Mouse (Mus musculus): ENCODE measurements at regions not wholly inside any gene's neighbourhood (a gene's known extent, or its start where the extent isn't known, plus 50 kb on each side); places are given as distances from the start of the nearest gene placed in this dataset.
A peak's percentile ranks its signal among the peaks of the same experiment; 100 is the strongest.
"Not testable (repeated sequence)": the region's sequence is repeated elsewhere in the genome, so short reads cannot be mapped to it uniquely, and the experiment has no call there.

- H3K9me3 ChIP-seq (replicated peaks), result no peaks in the 10 kb centered on the region
- no peaks in the 10 kb centered on the region for H3K4me1 ChIP-seq
- ATAC-seq, result no peak
- no peak overlapping the region for H3K4me2 ChIP-seq
- WGBS, result 72% methylated on average over 2 of the region's 2 CpGs
- no peaks in the 10 kb centered on the region for H3K36me3 ChIP-seq (ENCODE audit: poor library complexity, severe bottlenecking)
- no peaks in the 10 kb centered on the region for H3K27me3 ChIP-seq
- no peak overlapping the region for H3K4me3 ChIP-seq
- H3K9ac ChIP-seq, result no peak overlapping the region
- no peak overlapping the region for H3K27ac ChIP-seq
Observed at GRCm38 (mm10) chr3:11094804-11095203, 759.3 kb upstream of the Gm38303 start.

GRCm38 (mm10) chr3:11094138-11094537 lies 758.7 kb upstream of the Gm38303 start:
- no peak for ATAC-seq
- Histone ChIP-seq H3K4me2 (no peak overlapping the region), H3K36me3 (ENCODE audit: poor library complexity, severe bottlenecking) (no peaks in the 10 kb centered on the region), H3K9ac (no peak overlapping the region), H3K4me3 (no peak overlapping the region), H3K27ac (no peak overlapping the region), H3K4me1 (no peaks in the 10 kb centered on the region), H3K9me3 (replicated peaks) (no peaks in the 10 kb centered on the region), H3K27me3 (no peaks in the 10 kb centered on the region)
- 70% methylated on average over 3 of the region's 3 CpGs for WGBS

DNA sequence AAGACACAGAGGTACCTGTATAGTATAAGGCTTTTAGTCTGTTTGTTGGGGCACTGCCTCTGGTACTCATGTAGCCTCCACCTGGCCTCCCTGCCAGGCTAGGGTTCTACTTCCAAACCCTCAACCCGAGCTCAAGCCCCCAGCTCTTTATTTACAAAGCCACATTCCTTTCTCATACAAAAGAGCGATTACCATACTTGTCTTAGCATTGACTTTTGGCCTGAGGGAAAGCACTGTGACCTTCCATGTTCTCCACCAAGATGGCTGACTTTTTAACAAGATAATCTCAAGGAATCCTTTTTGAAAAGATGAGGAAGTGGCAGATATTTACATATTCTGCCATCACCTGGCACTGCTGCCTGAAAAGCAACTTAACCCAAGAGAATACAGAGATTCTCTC lies 747.8 kb upstream of the Gm38303 start:
- no peak overlapping the region for H3K9ac ChIP-seq
- H3K36me3 ChIP-seq (ENCODE audit: poor library complexity, severe bottlenecking), result no peaks in the 10 kb centered on the region
- no peaks in the 10 kb centered on the region for H3K4me1 ChIP-seq
- no peaks in the 10 kb centered on the region for H3K27me3 ChIP-seq
- WGBS, result 61% methylated on average over 2 of the region's 2 CpGs
- H3K4me2 ChIP-seq, result no peak overlapping the region
- H3K27ac ChIP-seq, result no peak overlapping the region
- H3K4me3 ChIP-seq, result no peak overlapping the region
- no peaks in the 10 kb centered on the region for H3K9me3 ChIP-seq (replicated peaks)
- no peak for ATAC-seq

DNA sequence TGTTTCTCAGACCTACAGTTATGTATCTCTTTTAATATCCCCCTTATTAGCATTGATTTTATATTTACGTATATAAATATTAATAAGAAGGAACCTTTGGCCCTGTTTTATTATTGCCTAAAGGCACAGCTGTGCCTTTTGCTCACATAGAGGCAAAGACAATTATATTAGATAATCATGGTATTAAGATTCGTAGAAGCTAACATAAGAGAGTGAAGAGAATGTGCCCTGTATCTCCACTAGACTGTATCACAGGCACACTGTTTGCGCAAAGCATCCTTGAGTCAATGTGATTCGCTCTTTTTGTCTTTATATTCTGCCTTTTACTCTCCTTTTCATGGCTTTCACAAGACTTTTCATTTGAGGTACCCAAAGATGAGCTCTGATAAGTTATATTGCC lies 738.5 kb upstream of the Gm38303 start:
- H3K4me3 ChIP-seq, result no peak overlapping the region
- no peaks in the 10 kb centered on the region for H3K27me3 ChIP-seq
- 86% methylated on average over 4 of the region's 4 CpGs for WGBS
- H3K4me1 ChIP-seq, result no peaks in the 10 kb centered on the region
- ATAC-seq, result no peak
- H3K9ac ChIP-seq, result no peak overlapping the region
- H3K36me3 ChIP-seq (ENCODE audit: poor library complexity, severe bottlenecking), result no peaks in the 10 kb centered on the region
- H3K27ac ChIP-seq, result no peak overlapping the region
- no peak overlapping the region for H3K4me2 ChIP-seq
- no peaks in the 10 kb centered on the region for H3K9me3 ChIP-seq (replicated peaks)

GRCm38 (mm10) chr3:11034995-11035769 lies 699.7 kb upstream of the Gm38303 start:
- no peaks in the 10 kb centered on the region for H3K36me3 ChIP-seq (ENCODE audit: poor library complexity, severe bottlenecking)
- WGBS, result 66% methylated on average over 7 of the region's 7 CpGs
- no peaks in the 10 kb centered on the region for H3K4me1 ChIP-seq
- no peak overlapping the region for H3K27ac ChIP-seq
- no peak overlapping the region for H3K9ac ChIP-seq
- no peak overlapping the region for H3K4me2 ChIP-seq
- no peak overlapping the region for H3K4me3 ChIP-seq
- H3K9me3 ChIP-seq (replicated peaks), result no peaks in the 10 kb centered on the region
- ATAC-seq, result no peak
- H3K27me3 ChIP-seq, result no peaks in the 10 kb centered on the region

DNA sequence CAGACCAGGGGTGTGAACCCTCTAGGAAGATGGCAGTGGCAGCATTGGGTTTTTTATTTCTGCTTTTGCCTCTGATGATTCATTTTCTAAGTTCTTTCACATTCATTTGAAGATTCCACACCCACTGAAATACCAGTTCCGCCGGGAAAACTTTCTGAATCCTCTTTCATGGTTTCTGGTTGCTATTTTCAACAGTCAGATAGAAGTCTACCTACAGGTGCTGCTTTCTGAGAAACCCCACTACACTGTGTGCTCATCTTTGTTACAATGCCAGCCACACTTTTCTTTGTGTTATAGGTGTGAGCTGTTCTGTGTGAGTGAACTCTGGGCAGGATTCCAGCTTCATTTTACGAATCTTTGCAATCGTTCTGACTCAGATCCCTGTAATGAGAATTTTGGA lies 694.5 kb upstream of the Gm38303 start:
- WGBS, result 67% methylated on average over 4 of the region's 4 CpGs
- no peaks in the 10 kb centered on the region for H3K9me3 ChIP-seq (replicated peaks)
- no peak overlapping the region for H3K9ac ChIP-seq
- H3K4me2 ChIP-seq, result no peak overlapping the region
- H3K27ac ChIP-seq, result no peak overlapping the region
- H3K4me1 ChIP-seq, result no peaks in the 10 kb centered on the region
- ATAC-seq, result 0 out of 2 replicates have a peak, but pooled peaks have one; percentile 53
- no peak overlapping the region for H3K4me3 ChIP-seq
- no peaks in the 10 kb centered on the region for H3K27me3 ChIP-seq
- no peaks in the 10 kb centered on the region for H3K36me3 ChIP-seq (ENCODE audit: poor library complexity, severe bottlenecking)

DNA sequence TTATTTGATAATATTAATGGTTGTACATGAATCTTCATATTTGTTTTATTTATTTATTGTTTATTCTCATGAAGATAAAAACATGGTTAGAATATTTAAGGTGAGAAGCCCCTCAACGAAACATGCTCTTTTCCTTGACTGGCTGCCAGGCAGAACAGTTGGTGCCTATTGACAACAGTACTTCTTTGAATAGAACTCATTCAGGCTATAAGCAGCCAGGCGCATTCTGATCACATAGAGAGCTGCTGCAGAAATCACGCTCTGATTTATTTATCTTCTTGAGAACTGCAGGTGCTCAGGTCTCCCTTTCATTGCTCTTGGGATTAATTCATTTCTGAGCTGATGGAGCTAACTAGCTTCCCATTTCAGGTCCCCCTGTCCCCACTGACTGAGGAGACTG lies 688.9 kb upstream of the Gm38303 start:
- Histone ChIP-seq H3K27me3 (no peaks in the 10 kb centered on the region), H3K9me3 (replicated peaks) (no peaks in the 10 kb centered on the region), H3K27ac (0 out of 2 replicates have a peak overlapping the region, but pooled peaks have one; percentile 27), H3K9ac (no peak overlapping the region), H3K4me1 (0 out of 2 replicates have a peak, but pooled peaks cover 4% of the 10 kb centered on the region), H3K36me3 (ENCODE audit: poor library complexity, severe bottlenecking) (no peaks in the 10 kb centered on the region), H3K4me2 (no peak overlapping the region), H3K4me3 (no peak overlapping the region)
- 18% methylated on average over 3 of the region's 3 CpGs for WGBS
- ATAC-seq, result peak; percentile 85

- Histone ChIP-seq H3K36me3 (ENCODE audit: poor library complexity, severe bottlenecking) (no peaks in the 10 kb centered on the region), H3K27me3 (no peaks in the 10 kb centered on the region), H3K4me1 (0 out of 2 replicates have a peak, but pooled peaks cover 4% of the 10 kb centered on the region), H3K9me3 (replicated peaks) (no peaks in the 10 kb centered on the region), H3K4me2 (no peak overlapping the region), H3K9ac (no peak overlapping the region), H3K27ac (no peak overlapping the region), H3K4me3 (no peak overlapping the region)
- 46% methylated on average over 3 of the region's 3 CpGs for WGBS
- peak; percentile 86 for ATAC-seq
Observed at GRCm38 (mm10) chr3:11020048-11020447, 684.6 kb upstream of the Gm38303 start.

DNA sequence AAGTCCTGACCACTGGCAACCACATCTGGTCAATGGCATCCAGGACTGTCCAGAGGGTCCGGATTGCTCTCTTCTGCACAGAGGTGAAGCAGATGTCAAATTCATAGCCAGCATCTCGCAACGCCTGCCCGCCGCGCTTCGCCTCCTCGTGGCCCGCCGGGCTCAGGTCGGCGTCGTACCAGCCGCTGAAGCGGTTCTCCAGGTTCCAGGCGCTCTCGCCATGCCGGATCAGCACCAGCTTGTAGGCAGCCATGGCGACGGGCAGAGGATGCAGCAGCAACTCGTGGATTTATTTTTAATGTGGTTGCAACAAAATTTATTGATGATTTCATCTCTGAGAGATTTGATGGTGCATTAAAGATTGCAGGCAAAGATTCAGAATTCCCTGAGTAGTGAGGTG lies 679.4 kb upstream of the Gm38303 start:
- WGBS, result 95% methylated on average over 8 of the region's 21 CpGs
- not testable (repeated sequence) for H3K27ac ChIP-seq; H3K9me3 ChIP-seq (replicated peaks); H3K4me2 ChIP-seq; H3K36me3 ChIP-seq (ENCODE audit: poor library complexity, severe bottlenecking); H3K9ac ChIP-seq; ATAC-seq; H3K4me1 ChIP-seq; H3K27me3 ChIP-seq; H3K4me3 ChIP-seq

- H3K4me1 ChIP-seq, result no peaks in the 10 kb centered on the region
- H3K27ac ChIP-seq, result no peak overlapping the region
- H3K9ac ChIP-seq, result no peak overlapping the region
- H3K4me3 ChIP-seq, result no peak overlapping the region
- no peak overlapping the region for H3K4me2 ChIP-seq
- no peak for ATAC-seq
- no peaks in the 10 kb centered on the region for H3K27me3 ChIP-seq
- no peaks in the 10 kb centered on the region for H3K36me3 ChIP-seq (ENCODE audit: poor library complexity, severe bottlenecking)
- H3K9me3 ChIP-seq (replicated peaks), result no peaks in the 10 kb centered on the region
- WGBS, result 83% methylated on average over 3 of the region's 3 CpGs
Observed at GRCm38 (mm10) chr3:11007363-11007762, 671.9 kb upstream of the Gm38303 start.

GRCm38 (mm10) chr3:11006531-11007269 lies 671.2 kb upstream of the Gm38303 start:
- Histone ChIP-seq H3K9me3 (replicated peaks) (no peaks in the 10 kb centered on the region), H3K4me2 (no peak overlapping the region), H3K9ac (no peak overlapping the region), H3K4me1 (no peaks in the 10 kb centered on the region), H3K4me3 (no peak overlapping the region), H3K36me3 (ENCODE audit: poor library complexity, severe bottlenecking) (no peaks in the 10 kb centered on the region), H3K27ac (no peak overlapping the region), H3K27me3 (no peaks in the 10 kb centered on the region)
- 0 out of 2 replicates have a peak, but pooled peaks have one; percentile 55 for ATAC-seq
- WGBS, result 78% methylated on average over 2 of the region's 2 CpGs

GRCm38 (mm10) chr3:10978968-10979367 lies 643.5 kb upstream of the Gm38303 start:
- no peak overlapping the region for H3K4me3 ChIP-seq
- ATAC-seq, result no peak
- no peak overlapping the region for H3K9ac ChIP-seq
- H3K27me3 ChIP-seq, result no peaks in the 10 kb centered on the region
- no peak overlapping the region for H3K27ac ChIP-seq
- H3K9me3 ChIP-seq (replicated peaks), result no peaks in the 10 kb centered on the region
- H3K4me1 ChIP-seq, result no peaks in the 10 kb centered on the region
- H3K36me3 ChIP-seq (ENCODE audit: poor library complexity, severe bottlenecking), result no peaks in the 10 kb centered on the region
- H3K4me2 ChIP-seq, result no peak overlapping the region
